Mouse (Mus musculus): Measurements from ENCODE around the gene Rad51b. TPM values are rescaled to one million over a fixed set of nuclear protein-coding genes. Genes with fewer than 3 reads are reported as not detected.

Rad51b gene
- total and polyA plus RNA-seq, 2 experiments from 2014 or later = 1.4 to 1.8 TPM

GRCm38 (mm10) chr12:79436892-79437291 lies 139.8 kb downstream of the Rad51b start:
- no peak overlapping the region for H3K4me3 ChIP-seq (ENCODE audit: low read depth, low read length)
- DNase-seq (ENCODE audit: low spot score) (no peak), ATAC-seq (ENCODE audit: insufficient read depth, low read depth) (no peak)
- 69% methylated on average over 4 of the region's 4 CpGs for WGBS
- H3K9me3 ChIP-seq (replicated peaks; ENCODE audit: control insufficient read depth, low read length) = no peaks in the 10 kb centered on the region
- H3K36me3 ChIP-seq (replicated peaks; ENCODE audit: control insufficient read depth, insufficient read depth, low read length) = no peaks in the 10 kb centered on the region
- no peak overlapping the region for H3K9ac ChIP-seq (replicated peaks; ENCODE audit: low read depth, low read length)
- no peak overlapping the region for H3K4me2 ChIP-seq (ENCODE audit: low read depth, low read length)
- no peaks in the 10 kb centered on the region for H3K27me3 ChIP-seq (ENCODE audit: control insufficient read depth, insufficient read depth, low read length)
- TF ChIP-seq EP300 (IDR thresholded peaks at IDR 0.05; ENCODE audit: low read depth) (no peak), CTCF (IDR thresholded peaks at IDR 0.05; ENCODE audit: low read depth) (no peak)
- H3K4me1 ChIP-seq (ENCODE audit: control insufficient read depth, insufficient read depth) = no peaks in the 10 kb centered on the region
- H3K27ac ChIP-seq (ENCODE audit: low read depth) = no peak overlapping the region

GRCm38 (mm10) chr12:79437572-79437971 lies 140.5 kb downstream of the Rad51b start:
- Histone ChIP-seq H3K9ac (replicated peaks; ENCODE audit: low read depth, low read length) (no peak overlapping the region), H3K4me1 (ENCODE audit: control insufficient read depth, insufficient read depth) (no peaks in the 10 kb centered on the region), H3K4me3 (ENCODE audit: low read depth, low read length) (no peak overlapping the region), H3K4me2 (ENCODE audit: low read depth, low read length) (no peak overlapping the region), H3K27me3 (ENCODE audit: control insufficient read depth, insufficient read depth, low read length) (no peaks in the 10 kb centered on the region), H3K9me3 (replicated peaks; ENCODE audit: control insufficient read depth, low read length) (no peaks in the 10 kb centered on the region), H3K36me3 (replicated peaks; ENCODE audit: control insufficient read depth, insufficient read depth, low read length) (no peaks in the 10 kb centered on the region), H3K27ac (ENCODE audit: low read depth) (no peak overlapping the region)
- DNase-seq (ENCODE audit: low spot score) (no peak), ATAC-seq (ENCODE audit: insufficient read depth, low read depth) (no peak)
- 75% methylated on average over 3 of the region's 3 CpGs for WGBS
- no peak for TF ChIP-seq EP300 (IDR thresholded peaks at IDR 0.05; ENCODE audit: low read depth)
- no peak for TF ChIP-seq CTCF (IDR thresholded peaks at IDR 0.05; ENCODE audit: low read depth)

- ATAC-seq (ENCODE audit: insufficient read depth, low read depth) (no peak), DNase-seq (ENCODE audit: low spot score) (no peak)
- H3K9ac ChIP-seq (replicated peaks; ENCODE audit: low read depth, low read length) = no peak overlapping the region
- no peaks in the 10 kb centered on the region for H3K36me3 ChIP-seq (replicated peaks; ENCODE audit: control insufficient read depth, insufficient read depth, low read length)
- no peaks in the 10 kb centered on the region for H3K27me3 ChIP-seq (ENCODE audit: control insufficient read depth, insufficient read depth, low read length)
- WGBS = 82% methylated on average over 6 of the region's 6 CpGs
- TF ChIP-seq EP300 (IDR thresholded peaks at IDR 0.05; ENCODE audit: low read depth) (no peak), CTCF (IDR thresholded peaks at IDR 0.05; ENCODE audit: low read depth) (no peak)
- H3K4me2 ChIP-seq (ENCODE audit: low read depth, low read length) = no peak overlapping the region
- no peak overlapping the region for H3K4me3 ChIP-seq (ENCODE audit: low read depth, low read length)
- H3K27ac ChIP-seq (ENCODE audit: low read depth) = no peak overlapping the region
- H3K4me1 ChIP-seq (ENCODE audit: control insufficient read depth, insufficient read depth) = no peaks in the 10 kb centered on the region
- no peaks in the 10 kb centered on the region for H3K9me3 ChIP-seq (replicated peaks; ENCODE audit: control insufficient read depth, low read length)
These were observed 142.9 kb downstream of the Rad51b start for GRCm38 (mm10) chr12:79439961-79440360.

GRCm38 (mm10) chr12:79441210-79442005 lies 144.3 kb downstream of the Rad51b start:
- TF ChIP-seq CTCF (IDR thresholded peaks at IDR 0.05; ENCODE audit: low read depth) (no peak), EP300 (IDR thresholded peaks at IDR 0.05; ENCODE audit: low read depth) (no peak)
- 65% methylated on average over 12 of the region's 12 CpGs for WGBS
- H3K27ac ChIP-seq (ENCODE audit: low read depth) = no peak overlapping the region

GRCm38 (mm10) chr12:79442126-79442525 lies 145.0 kb downstream of the Rad51b start:
- H3K4me2 ChIP-seq (ENCODE audit: low read depth, low read length) = no peak overlapping the region
- H3K27ac ChIP-seq (ENCODE audit: low read depth) = no peak overlapping the region
- WGBS = 62% methylated on average over 7 of the region's 7 CpGs
- H3K9ac ChIP-seq (replicated peaks; ENCODE audit: low read depth, low read length) = no peak overlapping the region
- no peak for ATAC-seq (ENCODE audit: insufficient read depth, low read depth)
- no peak overlapping the region for H3K4me3 ChIP-seq (ENCODE audit: low read depth, low read length)
- no peaks in the 10 kb centered on the region for H3K27me3 ChIP-seq (ENCODE audit: control insufficient read depth, insufficient read depth, low read length)
- H3K9me3 ChIP-seq (replicated peaks; ENCODE audit: control insufficient read depth, low read length) = no peaks in the 10 kb centered on the region
- no peaks in the 10 kb centered on the region for H3K4me1 ChIP-seq (ENCODE audit: control insufficient read depth, insufficient read depth)
- DNase-seq (ENCODE audit: low spot score) = no peak
- H3K36me3 ChIP-seq (replicated peaks; ENCODE audit: control insufficient read depth, insufficient read depth, low read length) = no peaks in the 10 kb centered on the region
- TF ChIP-seq EP300 (IDR thresholded peaks at IDR 0.05; ENCODE audit: low read depth) (no peak), CTCF (IDR thresholded peaks at IDR 0.05; ENCODE audit: low read depth) (no peak)

More at GRCm38 (mm10) chr12:79441210-79442005, 144.3 kb downstream of the Rad51b start:
- H3K4me3 ChIP-seq (ENCODE audit: low read depth, low read length) = no peak overlapping the region
- H3K27me3 ChIP-seq (ENCODE audit: control insufficient read depth, insufficient read depth, low read length) = no peaks in the 10 kb centered on the region
- no peak for DNase-seq (ENCODE audit: low spot score)
- H3K9me3 ChIP-seq (replicated peaks; ENCODE audit: control insufficient read depth, low read length) = no peaks in the 10 kb centered on the region
- no peaks in the 10 kb centered on the region for H3K36me3 ChIP-seq (replicated peaks; ENCODE audit: control insufficient read depth, insufficient read depth, low read length)
- H3K4me2 ChIP-seq (ENCODE audit: low read depth, low read length) = no peak overlapping the region
- H3K4me1 ChIP-seq (ENCODE audit: control insufficient read depth, insufficient read depth) = no peaks in the 10 kb centered on the region
- no peak overlapping the region for H3K9ac ChIP-seq (replicated peaks; ENCODE audit: low read depth, low read length)
- ATAC-seq (ENCODE audit: insufficient read depth, low read depth) = no peak
